Mouse (Mus musculus) lung, postnatal 36 days (tissue): Measurements from ENCODE around the gene Ets1.
A peak's percentile ranks its signal among the peaks of the same experiment; 100 is the strongest.

Experiments
- DNase-seq: peaks from one replicate; pipeline ENCODE4 v3.0.0; 2022; ENCODE audit warnings: mixed read lengths

Ets1 gene

DNA sequence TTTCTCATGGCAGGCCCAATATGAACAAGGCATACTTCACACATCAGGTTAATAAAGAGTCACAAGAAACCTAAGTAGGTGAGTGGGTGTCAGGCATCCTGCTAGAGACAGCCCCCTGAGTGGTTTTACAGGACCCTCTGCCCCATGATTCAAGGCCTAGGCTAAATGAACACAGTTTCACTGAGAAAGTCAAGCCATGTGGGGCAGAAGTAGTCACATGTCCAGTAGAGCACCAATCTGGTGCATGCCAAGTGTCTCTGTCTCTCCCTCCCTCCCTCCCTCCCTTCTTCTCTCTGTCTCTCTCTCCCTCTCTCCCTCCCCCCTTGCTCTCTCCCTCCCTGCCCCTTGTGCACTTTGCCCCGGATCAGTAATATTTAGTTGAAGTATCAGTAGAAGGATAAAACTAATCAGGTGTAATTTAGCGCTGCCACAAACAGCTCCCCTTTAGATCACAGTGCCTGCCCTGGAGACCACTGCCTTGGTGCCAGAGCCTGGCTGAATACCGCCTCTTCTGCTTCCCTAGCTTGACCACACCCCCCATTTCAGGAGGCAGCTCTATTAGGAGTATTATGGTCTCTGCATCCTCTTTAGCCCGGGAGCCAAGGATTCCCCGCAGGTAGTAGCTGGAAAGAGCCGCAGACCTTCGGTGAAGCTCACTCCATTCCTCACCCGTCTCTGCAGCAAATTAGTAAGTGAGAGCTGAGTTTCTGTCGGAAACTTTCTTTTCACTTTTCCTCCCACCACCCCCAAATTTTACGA is at the start of gene Ets1:
Gene Ets1, plus strand, starts transcription at position 595 of the 759 bp plus-strand sequence.
- peak; percentile 53 for DNase-seq

DNA sequence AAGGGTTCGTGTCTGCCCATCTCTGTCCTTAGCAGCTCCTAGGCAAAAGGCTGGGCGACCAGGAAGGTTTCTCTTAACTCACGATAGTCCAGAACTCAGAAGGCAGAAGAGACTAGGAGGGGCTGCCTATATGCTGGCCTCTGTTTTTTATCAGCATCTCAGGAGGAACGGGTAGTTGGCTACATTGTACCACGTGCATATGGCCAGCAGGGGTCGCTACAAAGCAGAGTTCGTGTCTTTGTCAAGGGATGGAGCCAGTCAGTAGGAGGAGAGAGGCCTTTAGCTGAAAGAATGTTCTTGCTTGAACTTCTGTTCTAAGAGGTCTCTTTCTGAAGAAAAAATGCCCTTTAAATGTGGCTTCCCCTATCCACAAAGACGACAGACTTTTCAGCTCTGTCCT is 46.1 kb upstream of the Ets1 start:
- DNase-seq: peak; percentile 94

DNA sequence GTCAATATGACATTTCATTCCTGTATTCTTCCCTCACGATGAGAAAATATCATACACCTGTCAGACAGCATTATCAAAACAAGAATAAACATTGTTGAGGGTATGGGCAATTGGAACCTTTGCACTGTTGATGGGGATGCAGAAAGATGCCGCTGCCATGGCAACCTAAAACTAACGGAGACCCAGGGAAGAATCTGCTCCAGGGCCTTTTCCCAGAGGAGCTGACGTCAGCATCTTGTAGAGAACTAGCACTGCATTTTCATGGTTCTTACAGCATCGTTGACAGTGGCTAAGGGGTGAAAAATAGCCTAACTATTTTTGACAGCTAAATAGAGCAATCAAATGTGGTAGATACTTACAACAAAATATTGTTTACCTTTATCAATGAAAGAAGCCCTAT is 45.5 kb upstream of the Ets1 start:
- no peak for DNase-seq

DNA sequence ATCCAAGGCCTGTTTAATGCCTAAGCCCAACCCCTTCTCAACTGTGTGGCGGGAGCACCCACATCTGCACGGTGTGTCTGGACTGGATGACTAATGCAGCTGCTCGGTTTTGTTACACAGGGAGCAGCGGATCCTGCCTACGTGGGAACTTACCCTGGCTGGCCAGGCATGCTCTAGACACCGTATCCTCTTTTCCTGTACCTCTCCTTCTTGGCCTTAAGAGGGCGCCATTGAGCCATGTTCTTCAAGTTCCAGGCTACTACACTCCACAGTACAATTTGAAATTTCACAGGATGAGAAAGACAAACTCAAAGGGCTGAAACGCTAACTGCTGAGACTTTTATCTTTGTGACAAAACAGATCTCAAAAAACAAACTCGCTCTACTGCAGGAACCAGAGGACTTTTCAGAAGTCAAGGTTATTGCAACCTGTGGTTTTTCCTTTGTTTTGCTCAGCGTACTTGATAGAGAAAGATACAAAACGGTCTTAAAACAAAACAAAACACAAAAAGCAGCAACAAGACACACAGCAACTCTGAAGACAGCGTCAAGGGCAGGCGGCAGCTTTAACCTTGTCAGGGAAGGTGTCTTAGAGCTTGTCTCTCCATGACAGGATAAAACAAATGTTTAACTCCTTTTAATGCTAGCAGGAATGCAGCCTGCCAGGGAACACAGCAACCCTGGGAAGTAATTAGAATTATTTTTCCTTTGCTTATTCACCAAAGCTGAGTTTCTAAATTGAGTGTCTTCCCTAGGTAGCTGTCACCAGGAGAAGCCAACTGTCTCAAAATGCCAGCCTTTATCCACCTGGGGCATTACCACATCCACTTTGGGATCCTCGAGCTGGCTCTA is 44.1 kb upstream of the Ets1 start:
- DNase-seq: peak; percentile 88

DNA sequence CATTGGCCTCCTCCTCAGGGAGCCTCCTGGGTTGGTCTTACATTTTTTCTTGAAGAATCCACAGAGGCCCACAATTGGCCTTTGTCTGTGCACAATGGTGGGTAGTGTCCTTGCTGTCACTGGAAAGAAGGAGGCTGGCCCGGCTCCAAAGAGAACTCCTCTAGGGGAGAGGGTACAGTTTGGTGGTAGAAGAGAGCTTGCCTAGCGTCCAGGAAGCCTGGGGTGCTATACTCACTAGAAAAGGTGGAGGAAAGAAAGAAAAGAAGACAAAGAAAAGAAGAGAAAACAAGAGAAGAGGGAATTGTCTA is 43.5 kb upstream of the Ets1 start:
- DNase-seq: no peak

DNA sequence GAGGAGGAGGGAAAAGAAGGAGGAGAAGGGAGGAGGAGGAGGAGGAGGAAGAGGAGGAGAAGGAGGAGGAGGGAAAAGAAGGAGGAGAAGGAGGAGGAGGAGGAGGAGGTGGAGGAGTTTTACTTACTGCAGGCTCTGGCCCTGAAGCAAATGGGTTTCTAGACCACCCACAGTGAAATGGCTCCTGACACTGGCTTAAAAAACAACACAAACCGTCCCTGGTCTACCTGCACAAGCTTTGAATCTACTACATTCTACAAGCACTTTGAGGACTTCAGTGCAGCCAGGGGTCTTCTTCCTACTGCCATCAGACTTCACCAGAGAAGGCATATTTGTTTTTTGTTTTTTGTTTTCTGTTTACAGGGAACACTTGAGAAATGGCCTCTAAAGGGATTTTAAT is 42.2 kb upstream of the Ets1 start:
- DNase-seq: no peak

DNA sequence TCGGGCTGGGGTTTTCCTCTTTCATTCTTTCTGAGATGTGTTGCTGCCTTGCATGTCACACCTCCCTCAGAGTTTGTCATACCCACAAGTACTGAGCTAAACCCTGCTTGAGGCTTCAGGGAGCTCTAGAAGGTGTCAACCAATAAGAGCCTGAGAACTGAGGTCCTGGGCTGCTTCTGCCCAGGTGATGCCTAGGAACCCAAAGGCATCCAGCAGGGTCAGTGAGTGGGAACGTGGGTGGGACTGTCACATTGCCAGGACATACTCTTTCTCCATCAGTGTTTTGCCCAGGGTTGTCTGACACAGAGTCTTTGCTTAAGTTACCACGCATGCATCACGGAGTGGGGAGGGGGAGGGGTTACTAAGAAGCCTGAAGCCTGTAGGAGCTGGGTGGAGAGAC is 41.7 kb upstream of the Ets1 start:
- DNase-seq: no peak

DNA sequence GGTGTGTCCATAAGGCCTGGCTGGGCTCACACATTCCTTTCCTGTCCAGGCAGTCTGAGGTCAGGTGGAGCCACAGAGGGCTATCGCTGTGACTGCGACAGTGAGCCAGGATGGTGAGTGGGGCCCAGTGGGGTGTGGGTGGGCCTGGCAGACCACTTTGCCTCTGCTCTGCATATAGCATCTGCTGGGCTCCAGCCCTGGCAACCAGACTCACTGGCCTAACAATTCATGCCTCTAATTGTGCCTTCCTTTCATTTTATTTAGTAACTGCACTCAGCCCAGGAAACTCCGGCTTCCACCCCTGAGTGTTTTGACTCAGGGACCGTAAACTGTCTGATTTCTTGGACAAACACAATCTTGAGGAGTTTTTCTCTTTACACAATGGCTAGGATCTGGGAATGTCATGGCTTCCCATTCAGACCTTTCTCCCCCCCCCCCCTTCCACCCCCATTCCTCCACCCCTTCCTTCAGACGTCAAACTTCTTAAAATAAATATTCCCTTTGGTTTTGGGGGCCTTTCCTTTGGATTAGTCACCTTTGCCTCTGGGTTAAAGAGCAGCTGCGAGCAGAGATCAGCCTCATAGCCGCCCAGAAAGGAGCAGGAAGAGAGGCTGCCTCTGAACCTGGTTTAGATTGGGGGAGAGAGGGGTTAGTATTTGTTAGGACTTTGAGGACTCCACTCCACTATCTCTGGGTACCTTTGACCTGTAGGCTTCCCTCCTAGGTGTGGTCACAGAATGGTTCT is 40.8 kb upstream of the Ets1 start:
- DNase-seq: no peak

DNA sequence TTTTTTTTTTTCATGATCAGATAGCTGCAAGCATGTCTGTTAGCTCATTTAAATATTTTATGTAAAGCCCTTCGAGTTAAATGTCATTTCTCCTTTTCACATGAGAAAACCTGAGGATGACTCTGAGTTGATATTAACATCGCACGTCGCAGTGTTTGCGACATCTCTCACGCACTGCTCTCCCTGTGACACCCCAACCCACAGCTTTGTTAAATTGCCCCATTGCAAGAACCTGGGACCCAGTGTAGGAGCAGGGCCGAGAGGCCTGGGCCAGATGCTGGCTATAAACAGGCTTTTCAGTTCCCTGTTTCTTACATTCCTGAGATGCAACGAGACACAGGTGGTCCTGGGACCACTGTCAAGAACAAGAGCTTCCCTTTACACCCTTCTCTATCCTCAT is 39.7 kb upstream of the Ets1 start:
- DNase-seq: no peak

DNA sequence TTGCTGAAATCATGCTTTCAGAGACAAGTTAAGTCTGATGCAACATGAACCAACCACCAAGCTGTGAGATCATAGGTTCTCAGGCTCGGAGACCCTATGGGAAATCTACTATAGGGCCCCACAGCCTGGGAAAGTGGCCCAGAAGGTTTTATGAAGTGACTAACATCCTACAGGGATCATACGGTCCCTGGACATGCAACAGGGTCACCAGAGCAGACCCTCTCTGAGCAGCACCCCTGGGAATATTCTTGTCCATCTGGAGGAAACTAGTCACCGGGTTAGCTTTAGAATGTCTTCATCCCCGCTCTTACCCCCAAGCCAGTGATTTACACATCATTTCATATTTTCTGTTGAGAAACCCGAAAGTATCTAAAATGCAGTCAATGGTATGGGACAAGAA is 34.1 kb upstream of the Ets1 start:
- DNase-seq: no peak

DNA sequence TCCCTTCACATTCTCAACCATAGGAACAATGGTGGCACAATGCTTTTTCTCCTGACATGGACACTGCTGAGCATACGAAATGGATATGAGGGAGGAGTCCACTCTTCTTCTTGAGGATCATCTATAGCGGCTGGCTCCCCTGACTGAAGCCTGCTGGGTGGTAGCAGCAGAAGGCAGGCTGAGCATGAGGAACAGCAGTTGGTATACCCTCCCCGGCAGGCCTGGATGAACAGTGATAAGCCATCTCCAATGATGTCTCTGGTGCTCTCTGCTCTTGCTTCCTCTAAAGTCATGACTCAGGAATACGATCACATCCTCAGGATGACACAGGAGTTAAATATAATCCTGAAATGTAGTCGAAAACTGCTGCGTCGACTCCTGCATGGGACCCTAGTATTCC is 32.9 kb upstream of the Ets1 start:
- no peak for DNase-seq

DNA sequence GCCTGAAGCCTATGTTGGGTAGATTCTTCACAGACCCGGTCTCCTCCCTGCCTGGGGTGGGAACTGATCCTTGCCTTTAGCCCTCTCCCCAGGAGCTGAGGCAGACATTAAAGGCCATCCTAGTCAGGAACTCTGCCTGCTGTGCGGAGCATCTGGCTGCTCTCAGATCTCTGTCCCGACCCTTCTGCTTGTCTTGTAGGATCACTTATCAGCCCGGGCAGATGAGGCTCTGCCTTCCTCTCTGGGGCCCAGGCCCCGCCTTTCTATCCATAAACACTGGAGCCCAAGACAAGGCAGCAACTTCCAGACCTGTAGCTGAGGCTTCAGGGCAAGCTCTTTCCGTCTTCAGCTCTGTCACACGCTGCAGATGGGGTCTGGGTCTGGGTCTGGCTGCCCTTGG is 28.8 kb upstream of the Ets1 start:
- DNase-seq: peak; percentile 48

DNA sequence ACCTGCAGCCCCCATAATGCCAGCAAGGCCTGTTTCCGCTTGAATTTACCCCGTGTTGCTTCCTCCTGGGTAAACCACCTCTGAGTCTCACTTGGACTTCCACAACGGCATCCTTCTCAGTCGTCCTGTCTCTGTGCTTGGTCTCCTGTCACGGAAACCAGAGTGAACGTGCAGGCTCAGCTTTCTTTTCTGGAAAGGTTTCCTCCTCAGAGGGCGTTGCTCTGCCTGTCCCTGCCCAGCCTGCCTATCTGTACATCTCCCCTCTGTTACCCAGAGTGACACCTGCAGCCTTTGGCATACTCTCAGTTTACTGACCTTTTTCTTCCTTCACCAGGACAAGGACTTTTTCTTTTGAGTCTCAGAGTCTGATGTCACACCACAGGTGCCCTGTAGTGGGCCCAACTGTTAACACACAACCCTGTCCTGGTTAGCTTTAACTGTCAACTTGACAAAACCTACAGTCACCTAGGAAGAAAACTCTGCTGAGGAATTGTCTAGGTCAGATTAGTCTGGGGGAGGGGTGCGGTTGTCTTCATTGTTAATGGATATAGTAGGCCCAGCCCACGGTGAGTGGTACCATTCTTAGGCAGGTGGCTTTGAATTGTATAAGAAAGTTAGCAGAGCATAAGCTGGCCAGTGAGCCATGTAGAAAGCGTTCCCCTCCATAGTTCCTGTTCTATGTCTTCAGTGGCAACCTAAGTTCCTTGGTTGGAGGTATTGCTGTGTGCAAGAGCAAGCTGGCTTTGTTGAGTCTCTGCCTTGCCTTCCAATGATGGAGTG is 27.0 kb upstream of the Ets1 start:
- no peak for DNase-seq

DNA sequence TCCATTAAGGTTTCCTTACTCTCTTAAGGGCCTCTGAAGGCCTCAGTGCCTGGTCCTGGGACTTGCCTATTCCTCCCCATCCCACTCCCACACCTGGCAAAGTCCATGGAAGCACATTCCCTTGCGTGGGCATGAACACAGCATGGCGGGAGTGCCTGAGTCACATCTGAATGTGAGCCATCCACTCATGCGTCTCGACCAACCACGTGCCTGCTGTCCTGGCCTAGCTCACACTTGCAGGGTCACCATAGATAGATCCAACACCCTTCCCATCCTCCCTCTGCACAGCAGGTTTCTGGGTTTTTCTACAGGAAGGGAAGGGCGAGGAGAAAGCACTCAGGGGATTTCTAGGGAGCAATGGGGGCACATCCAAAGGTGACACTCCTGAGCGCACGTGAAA is 25.8 kb upstream of the Ets1 start:
- no peak for DNase-seq

DNA sequence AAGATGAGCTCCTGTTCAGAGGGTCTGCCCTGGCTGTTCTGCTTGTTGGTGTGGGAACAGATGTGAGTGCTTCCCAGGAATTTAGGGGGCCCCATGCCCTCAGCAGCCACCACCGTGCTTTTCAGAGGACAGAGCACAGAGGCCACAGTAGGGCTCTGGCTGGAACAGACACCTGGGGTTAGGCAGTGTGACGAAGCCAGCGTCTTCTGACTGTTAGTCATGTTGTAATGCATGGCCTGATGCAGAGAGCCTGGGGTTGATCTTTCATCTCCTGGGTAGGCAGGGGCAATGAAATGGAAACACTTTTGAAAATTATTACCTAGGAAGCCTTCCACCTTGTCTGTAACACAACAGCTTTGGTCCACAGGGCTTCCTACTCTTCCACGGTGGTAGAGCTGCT is 25.4 kb upstream of the Ets1 start:
- no peak for DNase-seq

DNA sequence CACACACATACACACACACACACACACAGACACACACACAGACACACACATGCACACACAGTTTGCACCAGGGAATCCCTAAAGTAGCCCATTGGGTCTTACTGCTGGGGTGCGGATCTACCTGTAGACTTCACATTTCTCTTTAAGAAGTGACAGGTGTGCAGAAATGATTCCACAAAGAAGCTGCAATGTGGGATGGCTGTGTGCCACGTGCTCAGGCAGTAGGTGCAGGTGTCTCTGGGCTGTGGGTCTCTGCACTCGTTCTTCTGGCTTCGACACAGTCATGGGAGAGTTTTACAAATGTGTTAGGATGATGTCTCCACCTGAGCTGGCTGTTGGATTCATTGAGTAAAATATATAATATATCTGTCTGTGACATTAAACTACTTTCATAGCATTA is 24.7 kb upstream of the Ets1 start:
- DNase-seq: no peak

DNA sequence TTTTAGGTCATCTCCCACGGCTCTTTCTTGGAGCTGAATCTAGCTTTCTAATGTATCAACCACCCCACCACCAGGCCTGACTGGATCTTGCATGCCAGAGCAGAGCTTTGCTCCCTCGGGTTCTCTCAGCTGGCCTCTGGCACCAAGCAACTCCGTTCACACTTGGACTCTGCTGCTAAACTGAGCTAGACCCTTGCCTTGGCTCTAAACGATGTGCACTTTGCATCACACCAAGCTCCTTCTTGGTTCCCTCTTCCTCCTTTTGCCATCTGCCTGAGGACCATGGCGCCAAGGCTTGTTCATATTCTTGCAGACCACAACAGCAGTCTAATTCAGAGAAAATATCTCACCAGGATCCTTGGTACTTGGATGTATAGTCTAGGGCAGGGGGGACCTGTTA is 23.6 kb upstream of the Ets1 start:
- DNase-seq: no peak

DNA sequence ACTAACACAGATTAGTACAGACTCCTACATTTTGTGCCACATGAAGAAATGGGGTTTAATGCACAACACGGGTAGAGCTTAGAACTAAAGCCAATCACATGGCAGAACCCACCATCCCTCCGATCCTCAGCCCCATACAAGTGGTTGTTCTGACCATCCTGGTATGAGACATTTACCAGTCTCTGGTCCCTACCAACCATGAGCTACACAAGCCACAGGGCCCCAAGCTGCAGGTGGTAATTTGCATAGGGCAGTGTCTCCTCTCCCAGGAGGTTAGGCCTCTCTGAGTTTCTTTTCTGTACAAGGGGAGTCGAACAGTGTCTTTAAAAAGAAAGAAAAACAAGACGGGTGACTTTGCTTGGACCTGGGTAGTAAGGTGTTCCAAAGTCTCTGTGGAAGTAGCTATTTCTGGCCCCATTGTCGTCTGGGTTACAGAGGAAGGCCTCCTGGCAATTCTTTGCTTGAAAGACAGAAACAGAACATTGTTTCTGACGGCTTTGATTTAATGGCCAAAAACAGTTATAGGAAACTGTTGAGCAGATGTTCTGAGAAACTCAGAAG is 23.1 kb upstream of the Ets1 start:
- peak; percentile 40 for DNase-seq

DNA sequence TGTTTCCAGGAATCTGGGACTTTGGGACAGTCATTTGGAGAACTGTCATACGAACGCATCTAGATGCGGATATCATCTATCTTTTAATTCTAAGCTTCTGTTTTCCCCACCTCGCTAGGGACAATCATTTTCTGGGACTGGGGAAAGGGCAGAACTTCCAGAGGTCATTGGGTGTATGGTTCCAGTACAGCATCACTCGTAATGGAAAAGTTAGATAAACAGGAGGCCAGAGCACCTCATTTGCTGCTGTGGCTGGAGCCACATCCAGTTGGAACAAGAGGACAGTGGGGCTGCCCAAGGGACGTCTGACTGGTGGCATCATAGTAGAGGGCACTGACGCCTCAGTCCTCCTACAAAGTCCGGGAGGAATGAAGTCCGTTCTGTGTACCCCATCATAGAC is 21.8 kb upstream of the Ets1 start:
- no peak for DNase-seq

DNA sequence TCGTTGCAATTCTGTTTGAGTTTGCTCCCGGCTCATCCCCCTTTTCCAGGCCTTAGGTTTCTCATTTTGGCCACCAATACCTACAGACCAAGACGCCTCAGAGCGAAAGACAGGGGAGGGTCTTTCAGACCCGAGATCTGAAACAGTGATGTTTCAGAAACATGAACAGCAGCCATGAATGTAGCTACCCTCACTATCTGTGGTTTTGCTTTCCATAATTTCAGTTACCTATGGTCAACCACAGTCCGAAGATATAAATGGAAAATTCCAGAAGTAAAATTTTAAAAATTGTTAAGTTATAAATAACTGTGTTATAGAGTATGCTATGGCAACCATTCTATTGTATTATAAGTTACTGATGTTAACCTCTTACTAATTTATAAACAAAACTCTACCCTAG is 20.6 kb upstream of the Ets1 start:
- DNase-seq: no peak

DNA sequence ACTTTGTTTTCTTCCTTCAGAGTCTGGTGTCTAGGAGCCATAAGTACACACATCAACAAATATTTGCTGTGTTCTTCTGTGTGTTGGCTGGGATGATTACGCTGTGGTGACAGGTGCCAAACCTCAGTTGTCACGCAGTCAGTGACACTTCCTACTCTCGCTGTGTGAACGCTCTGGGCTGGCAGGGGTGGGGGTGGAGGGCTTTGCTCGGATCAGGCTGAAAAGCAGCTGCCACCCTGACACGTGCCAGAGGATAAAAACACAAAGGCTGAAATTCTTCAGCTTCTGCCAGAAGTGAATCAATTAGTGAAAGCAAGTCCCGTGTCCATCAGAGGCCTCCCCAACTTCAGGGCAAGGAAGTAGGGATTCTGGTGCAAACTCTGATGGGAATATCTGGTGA is 20.0 kb upstream of the Ets1 start:
- peak; percentile 64 for DNase-seq

DNA sequence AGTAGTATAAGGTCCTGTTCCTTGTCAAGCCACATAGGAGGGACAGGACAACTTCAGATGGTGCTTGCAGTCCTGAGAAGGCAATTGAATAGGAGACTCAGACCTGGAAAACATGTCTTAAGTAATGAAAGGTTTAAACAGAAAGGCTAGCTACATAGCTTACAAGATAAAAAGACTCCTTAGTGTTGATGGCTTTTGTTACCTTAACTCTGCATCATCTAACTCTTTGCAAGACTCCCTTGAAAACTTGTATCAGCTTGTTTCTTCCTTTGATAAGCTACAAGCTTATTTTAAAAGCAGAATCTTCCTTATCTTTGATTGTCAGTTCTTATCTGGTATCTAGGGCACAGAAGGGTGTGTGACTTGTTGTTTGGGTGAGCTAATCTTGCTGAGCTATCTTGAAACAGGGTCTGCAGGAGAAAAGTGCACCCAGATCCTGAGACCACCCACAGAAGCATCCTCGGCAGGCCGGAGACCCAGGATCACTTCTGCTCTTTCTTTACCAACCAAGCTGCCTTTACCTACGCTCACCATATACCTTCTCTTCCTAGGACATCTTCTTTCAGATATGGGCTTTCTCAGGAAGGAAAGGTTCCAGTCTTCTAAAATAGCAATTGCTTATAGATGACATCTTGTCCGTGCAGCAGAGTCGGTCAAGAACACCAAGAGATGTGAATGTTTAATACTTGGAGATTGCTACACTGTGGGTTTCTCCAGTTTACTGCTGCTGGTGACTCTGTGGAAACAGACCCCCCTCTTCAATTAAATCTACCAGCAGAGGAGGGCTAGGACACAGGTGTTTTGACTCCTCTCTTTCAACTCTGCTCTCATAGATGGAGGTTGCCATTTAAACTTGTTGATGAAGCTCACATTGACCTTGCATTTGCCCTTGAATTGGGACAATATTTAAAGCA is 19.2 kb upstream of the Ets1 start:
- no peak for DNase-seq
